Mouse (Mus musculus): Measurements from ENCODE around the gene Gaa.
"Not testable (repeated sequence)": the region's sequence is repeated elsewhere in the genome, so short reads cannot be mapped to it uniquely, and the experiment has no call there.

Gaa gene

DNA sequence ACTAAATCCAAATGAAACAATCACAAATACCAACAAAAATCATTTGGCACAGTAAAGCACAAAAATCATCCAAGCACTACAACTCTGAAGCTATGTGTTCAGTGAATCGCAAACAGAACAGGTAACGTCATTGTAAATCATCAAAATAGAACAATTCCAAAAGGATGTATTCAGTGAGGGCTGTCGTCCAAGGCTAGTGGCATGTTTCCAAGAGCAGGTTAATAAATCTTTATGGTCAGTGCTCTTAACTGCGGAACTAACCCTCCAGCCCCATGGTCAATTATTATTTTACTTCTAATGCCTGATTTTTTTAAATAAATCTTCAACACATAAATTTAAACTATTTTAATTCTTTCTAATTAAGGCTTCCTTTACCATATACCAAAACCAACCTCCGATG, 11.1 kb upstream of the Gaa start:
- DNase-seq: not testable (repeated sequence)

DNA sequence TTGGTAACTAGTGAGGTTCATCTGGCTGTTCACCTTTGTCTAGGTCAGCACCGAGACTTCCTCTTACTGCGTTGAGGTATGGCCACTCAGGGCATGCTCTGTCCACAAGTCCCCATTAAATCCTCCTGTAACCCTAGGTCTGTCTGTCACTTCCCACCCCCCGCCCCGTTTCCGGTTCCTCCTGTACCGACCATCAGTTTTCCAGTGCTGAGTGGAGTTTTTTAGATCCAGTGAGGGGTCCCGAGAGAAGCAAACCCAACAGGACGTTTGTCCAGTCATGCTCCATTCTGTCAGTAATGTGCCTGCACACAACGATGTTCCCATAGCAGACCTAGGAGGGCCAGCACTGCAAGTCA, 9.5 kb upstream of the Gaa start:
- DNase-seq: no peak

DNA sequence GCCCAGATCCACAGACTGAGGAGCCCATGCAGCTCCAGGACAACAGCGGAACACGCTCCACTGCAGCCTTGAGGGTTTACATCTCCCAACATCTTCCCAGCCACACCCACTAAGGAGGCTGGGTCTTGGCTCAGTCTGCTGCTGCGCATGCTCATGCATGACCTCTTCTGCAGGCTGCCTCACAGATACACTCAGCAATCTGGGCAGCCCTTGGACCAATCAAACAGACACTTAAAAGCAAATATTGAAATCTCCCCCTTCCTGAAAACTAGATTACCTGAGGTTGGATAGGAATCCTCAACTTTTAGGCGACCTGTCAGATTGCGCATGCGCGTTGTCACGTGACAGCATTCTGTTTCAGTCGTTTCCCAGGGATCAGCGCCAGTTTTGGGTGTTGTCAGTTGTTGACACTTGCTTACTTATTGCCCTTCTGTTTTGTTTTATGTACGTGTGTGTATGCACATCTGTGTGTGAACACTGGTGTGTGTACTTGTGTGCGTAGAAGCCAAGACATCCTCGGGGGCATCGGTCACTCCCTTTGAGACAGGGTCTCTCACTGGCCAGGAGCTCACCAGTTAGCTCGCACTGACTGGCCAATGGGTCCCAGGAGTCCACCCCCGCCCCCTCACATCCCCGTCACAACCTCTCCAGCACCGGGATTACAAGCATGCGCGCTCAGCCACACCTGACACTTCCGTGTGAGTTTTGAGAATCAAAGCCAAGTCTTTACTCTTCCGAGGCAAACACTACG, 8.9 kb upstream of the Gaa start:
- DNase-seq: peak; percentile 72 to 75

DNA sequence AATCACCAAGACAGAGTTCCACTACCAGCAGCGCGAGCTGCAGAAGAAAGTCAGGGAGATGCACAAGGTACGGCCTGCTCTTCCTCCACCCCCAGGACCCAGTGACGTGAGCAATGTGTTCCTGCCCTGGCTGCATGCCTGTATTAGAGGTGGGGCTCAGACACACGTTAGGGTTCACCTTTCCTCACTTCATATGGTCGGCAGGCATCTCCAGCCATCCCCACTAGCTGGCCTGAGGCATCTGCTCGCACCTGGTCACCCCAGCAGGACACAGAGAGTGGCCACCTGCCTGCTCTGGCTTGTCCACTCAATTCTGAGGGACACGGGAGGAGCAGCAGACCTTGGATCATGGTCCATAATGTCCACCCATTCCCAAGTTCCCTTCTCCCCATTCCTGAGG, 7.7 kb upstream of the Gaa start:
- DNase-seq: no peak

DNA sequence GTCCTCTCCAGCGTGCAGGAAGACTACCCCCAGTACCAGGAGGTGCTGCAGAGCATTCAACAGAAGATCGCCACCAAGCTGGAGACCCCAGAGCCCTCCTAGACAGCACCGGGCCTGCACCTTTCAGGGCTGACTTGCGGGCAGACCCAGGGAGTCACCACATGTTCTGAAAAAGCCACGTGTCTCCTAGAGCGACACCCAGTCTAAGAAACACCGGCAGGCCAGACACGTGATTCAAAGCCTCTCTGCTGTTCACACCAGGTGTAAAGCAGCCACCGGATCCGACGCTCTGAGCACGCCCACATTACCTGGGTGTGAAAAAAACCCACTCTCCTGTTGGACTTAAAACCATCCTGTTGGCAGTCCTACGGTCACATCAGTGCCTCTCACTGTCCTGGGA, 3.3 kb upstream of the Gaa start:
- no peak for DNase-seq

DNA sequence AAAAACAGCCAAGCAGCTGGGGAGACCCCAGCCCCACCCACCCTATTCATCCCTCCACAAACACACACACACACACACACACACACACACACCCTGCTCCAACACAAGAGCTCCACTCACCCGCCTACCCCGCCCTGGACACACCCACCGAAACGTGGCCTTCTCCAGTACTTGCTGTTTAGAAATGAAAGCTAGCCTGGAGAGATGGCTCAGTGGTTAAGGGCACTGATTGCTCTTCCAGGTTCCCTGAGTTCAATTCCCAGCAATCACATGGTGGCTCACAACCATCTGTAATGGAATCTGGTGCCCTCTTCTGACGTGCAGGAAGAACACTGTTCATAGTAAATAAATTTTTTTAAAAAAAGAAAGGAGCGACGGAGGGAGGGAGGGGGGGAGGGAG, 1.9 kb upstream of the Gaa start:
- DNase-seq: no peak

DNA sequence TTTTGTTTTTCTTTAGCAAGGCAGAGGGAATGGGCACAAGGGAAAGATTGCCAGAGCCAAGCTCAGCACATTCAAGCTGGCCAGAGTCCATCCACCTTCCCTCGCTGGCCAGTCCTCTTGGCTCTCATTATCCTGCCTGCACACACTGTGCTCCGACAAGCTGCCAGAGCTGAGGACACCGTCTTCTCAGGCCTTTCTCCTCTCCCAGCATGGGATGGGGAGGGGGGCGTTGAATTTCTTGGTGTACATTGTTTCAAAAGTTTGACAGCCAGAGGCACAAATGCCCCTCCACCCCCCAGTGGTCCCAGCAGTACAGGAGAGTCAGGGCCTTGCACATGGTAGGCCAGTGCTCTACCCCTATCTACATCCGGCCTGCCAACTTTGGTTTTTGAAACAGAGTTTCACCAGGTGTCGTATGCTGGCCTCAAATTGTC, 429 bp upstream of the Gaa start:
- peak; percentile 25 to 69 for DNase-seq

DNA sequence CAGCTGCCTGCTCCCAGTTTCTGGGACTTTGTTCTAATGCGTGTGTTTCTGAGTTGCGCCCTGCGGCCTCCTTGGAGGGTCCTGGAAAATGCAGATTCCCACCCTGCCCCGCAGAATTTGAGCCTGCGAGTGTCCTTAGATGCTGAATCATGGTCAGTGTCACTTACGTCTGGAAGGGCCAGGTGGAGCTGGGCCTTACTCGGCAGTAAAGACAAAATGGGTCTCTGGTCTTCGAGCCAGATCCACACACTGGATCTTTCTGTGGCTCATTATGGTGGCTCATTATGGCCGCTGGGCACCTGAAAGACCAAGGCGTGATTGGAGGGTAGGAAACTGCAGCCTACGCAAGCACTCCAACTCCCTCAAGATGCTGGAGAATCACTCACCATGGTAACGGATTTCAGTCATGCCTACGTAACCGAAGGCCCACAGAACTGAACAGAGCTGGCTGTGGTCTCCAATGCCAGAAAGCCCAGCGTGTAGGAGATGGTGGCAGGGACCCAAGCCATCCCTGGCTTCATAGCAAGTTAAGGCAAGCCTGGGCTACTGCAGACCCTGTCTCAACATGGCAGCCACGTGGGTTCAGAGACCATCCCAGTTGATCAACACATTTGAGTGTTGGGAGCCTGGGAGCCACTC, 989 bp downstream of the Gaa start:
- DNase-seq: peak in 1 of 2 experiments; percentile 31

DNA sequence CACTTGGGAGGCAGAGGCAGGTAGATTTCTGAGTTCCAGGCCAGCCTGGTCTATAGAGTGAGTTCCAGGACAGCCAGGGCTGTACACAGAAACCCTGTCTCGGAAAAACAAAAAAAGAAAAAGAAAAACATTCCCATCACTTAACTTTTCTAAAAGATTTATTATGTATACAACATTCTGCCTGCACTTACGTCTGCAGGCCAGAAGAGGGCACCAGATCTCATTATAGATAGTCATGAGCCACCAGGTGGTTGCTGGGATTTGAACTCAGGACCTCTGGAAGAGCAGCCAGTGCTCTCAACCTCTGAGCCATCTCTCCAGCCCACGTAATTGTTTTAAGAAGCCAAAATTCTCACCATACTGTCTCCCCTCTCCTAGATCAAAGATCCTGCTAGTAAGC, 4.8 kb downstream of the Gaa start:
- not testable (repeated sequence) for DNase-seq

DNA sequence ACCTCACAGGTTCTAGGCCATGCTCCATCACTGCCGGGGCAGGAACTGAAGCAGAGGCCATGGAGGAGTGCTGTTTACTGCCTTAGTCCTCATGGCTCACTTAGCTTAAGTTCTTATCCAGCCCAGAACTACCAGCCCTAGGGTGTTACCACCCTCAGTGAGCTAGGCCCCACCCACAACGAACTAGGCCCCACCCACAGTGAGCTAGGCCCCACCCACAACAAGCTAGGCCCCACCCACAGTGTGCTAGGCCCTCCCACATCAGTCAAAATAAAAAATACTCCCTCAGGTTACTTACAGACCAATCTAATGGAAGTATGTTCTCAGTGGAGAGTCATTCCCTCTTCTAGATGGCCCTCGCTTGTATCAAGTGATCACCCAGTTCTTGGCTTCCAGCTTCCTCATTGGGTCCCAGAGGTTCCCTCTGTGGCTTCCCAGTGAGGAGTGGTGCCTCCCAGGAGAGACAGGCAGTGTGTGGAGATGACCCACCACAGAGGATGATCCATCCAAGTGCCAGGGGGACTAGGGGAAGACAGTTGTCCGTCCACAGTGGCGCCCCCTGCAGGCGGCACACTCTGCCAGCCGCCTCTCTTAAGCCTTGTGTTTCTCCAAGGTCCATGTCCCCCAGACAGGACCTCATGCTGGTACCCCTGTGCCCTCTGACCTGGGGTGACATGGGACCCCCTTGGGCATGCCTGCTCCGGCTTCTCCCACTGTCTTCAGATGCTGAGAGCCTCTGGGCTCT, 5.7 kb downstream of the Gaa start:
- DNase-seq: no peak

DNA sequence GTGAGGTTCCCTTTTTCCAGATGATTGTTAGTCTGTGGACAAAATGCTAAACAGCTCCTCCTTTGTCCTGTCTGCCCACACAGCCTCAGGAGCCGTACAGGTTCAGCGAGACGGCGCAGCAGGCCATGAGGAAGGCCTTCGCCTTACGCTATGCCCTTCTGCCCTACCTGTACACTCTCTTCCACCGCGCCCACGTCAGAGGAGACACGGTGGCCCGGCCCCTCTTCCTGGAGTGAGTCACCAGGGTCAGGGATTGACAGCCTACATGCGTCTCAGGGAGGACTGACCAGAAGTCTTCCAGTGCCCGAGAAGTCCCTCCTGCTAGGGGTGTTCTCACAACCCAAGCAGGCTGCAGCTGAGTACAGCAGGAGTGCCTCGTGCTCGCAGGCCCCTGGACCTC, 13.3 kb downstream of the Gaa start:
- no peak for DNase-seq

DNA sequence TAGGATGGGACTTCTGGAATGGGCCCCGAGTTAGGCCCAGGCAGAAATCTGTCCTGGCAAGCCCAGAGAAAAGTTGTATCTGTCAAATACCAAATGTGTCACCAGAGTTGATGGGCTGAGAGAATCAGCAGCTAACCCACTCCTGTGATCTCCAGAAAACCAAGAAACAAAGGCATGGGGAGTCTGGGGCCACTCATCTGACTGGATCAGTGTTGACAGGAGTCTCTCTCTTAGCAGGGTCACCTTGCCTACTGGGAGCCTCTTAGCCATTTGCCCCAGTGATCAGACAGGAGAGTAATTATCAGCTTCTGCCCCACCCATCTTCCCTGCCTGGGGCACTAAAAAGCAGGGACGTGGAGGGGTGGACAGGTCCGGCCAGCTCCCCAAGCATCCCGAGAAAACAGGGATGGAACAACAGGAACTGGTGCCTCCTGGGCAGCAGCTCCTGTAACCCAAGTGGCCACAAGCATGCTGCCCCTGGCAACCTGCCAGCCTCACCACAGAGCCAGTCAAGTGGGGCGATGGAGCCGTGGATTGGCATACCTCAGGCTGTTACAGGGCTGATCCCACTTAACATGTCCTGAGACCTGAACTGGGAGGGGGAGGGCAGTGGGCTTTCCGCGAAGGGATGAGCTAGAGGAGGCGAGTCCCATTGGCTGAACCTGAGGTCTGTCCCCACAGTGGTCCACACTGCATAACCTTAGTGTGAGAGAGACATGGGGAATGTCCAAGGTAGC, 18.3 kb downstream of the Gaa start:
- DNase-seq: peak; percentile 56 to 77

DNA sequence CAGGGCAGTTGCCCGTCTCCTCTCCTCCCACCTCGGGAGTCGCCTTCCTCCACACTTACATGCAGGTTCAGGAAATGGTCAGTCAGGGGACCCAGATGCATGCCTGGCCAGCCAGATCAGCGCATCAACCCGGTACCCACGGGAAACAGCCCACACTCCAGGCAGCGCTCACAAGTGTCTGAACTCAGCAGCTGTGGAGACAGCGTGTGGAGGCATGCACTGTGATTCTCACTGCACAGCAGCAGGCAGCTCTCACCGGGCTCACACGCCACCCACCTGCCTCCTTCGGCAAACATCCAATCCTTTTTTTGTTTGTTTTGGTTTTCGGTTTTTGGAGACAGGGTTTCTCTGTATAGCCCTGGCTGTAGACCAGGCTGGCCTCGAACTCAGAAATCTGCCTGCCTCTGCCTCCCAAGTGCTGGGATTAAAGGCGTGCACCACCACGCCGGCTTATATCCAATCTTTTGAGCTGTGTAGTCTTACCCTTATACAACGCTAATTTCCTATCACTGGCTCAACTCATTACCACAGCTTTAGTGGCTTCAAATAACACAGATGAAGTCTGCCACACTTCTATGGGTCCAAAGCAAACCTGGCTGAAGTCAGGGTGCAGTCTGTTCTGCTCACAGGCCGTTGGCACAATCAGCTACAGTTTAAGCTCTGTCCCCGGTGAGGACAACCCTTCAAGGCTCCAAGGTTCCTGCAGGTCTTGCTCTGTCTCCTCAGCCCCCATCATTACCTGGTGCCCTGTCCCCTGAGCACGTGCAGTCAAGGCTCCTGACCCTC, 19.7 kb downstream of the Gaa start:
- DNase-seq: no peak

DNA sequence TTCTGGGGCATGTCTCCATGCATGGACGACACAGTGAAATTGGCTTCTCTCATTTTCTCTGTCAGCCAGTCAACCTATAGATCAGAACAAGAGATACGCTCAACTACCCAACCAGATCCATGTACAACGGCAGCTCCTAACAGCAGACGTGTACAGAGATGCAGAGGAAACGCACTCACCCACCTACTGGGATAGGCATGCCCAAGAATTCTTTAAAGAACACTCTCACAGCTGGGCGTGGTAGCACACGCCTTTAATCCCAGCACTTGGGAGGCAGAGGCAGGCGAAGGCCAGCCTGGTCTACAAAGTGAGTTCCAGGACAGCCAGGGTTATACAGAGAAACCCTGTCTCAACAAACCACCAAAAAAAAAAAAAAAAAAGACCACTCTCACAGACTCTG, 25.2 kb downstream of the Gaa start:
- not testable (repeated sequence) for DNase-seq

DNA sequence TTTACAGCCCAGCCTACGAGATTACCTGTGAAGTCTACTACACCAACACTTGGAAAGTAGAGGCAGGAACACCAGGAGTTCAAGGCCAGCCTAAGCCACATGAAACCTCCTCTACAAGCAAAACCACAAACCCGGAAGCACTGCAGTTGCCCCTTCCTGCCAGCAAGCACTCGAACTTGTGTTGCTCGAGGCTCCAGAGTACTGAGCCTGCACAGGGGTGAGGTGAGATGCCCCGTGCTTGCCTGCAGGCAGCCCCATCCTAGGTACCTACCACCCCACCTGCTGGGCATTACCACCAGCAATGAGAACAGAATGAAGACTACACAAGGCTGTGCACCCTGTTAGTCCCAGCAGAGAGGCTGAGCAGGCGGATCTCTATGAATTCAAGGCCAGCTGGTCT, 30.3 kb downstream of the Gaa start:
- DNase-seq: no peak

DNA sequence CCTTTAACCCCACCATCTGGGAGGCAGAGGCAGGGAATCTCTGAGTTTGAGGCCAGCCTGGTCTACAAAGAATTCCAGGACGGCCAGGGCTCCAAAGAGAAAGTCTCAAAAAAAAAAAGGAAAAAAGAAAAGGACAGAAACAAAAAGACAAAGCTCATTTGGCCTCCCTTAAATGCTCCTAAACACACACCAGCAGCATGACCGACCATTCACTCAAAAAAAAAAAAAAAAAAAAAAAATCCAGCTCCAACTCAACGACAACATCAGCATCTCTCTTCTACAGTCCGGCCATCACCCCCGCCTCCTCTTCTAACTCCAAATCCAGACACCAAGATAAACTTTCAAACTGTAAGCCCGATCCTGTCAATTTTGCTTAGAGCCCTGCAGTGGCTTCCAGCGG, 31.2 kb downstream of the Gaa start:
- DNase-seq: no peak

DNA sequence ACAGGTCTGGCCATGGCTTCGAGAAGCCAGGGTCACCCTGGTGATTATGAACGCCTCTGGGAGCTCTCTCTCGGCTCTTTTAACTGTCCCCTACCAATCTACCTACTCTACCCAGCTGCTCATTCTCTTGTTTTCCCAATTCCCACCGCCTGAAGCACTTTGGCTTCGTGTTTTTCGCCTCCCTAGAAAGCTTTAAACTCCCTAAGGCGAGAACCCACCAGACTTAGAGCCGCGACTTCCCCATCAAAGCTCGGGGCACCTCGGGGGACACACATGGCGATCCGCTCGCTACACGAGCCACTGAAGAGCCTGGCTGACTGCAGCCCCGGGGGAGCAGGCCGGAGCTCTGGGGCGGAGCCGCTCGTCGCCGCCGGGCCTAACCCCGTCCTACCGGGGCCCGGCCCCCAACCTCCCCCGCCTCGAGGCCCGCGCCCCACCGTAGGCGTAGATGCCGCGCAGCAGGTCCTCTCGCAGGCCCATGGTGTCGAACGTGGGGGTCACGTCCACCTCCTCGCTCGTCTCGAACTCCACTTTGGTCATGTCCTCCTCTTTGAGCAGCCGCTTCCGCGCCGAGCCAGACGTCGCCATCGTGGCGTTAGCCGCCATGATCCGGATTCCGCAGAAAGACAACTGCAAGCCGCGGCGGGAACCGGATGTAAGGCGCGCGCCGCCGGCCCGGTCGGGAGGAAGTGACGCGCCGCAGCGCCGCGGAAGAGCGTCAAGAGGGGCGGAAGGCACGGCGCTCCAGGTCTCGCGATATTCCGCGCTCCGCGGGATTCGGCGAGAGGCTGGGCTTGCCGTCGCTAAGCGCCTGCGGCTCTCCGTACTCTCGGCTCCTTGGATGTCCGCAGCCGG, 31.9 kb downstream of the Gaa start, which contains the start of gene Eif4a3:
TSS of gene Eif4a3 (minus strand) at position 699 of the 855 bp plus-strand sequence.
- DNase-seq: peak; percentile 98

DNA sequence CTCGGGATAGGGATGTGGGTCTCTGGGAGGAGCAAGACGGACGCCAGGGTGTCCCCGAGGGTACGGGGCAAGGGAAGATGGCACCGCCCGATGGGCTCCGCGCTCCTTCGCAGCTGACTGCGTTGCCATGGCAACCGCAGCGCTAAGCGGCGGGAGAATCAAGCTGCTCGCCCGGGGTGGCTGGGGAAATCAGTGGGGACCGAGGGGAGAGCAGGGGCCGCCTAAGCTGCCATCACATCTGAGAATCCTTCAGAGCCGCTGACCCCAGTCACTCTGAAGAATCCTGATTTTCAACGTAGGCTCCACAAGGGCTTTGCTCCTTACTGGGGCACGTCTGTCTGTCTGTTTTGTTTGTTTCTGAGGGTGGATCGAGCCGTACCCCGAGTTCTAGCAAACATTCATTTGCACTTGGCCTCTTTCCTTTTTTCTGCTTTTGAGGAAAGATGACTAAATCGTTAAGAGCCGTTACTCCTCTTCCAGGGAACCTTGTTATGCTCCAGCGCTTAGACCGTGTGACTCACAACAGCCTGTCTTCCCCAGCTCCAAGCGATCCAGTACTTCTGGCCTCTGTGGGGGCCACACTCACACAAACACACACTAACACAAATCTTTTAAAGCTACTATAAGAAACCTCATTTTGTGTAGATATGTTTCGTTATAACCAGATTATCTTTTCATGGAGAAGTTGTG, 32.7 kb downstream of the Gaa start:
- DNase-seq: no peak

DNA sequence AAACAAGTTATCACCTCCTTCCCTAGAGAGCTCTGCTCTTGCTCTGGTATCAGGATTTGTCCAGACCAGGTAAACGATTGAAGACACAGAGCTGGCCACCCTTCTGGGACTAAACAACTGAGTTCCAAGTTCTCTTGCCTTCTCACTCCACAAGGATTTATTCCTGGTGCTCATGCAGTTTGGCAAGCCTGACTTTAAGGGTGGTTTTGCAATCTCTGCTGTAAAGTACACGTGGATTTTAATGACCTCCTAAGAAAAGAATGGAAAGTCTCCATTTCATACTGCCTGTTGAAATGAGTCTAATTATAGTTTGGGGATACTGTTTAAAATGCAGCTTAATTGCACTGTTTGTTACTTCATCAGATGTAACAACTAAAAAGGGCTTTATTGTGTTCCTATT, 33.3 kb downstream of the Gaa start:
- DNase-seq: no peak

DNA sequence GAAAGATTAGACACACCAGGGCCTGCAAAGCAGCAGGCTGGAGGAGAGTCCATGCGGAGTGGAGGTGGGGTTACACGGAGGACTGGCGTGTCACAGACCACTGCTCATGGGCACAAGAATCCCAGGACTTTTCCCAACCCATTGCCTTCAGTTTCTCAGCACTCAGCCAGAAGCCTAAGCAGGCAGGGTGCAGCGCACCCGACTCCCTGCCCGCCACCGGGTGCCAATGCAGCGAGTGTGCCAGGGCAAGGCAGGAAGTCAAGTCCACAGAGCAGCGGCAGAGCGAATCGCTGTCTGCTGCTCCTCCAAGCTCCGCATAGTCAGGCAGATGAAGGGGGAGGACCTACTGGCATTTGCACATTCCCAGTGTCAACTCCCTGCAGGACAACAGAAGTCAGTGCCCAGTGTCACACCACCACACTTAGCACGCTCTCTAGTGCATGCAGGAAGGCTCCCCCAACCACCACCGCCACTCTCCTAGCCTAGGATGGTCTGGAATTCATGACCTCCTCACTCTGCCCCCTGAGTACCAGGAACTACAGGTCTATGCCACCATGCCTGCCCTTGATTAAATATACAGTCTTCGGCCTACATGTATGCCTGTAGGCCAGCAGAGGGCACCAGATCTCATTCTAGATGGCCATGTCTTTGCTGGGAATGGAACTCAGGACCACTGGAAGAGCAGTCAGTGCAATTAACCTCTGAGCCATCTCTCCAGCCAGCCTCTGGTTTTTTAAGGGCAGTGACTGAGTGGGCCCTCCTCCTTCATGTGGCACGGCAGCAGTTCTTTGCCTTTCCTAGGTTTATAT, 37.4 kb downstream of the Gaa start:
- DNase-seq: peak in 1 of 2 experiments; percentile 43

All from lung, postnatal 4 days (tissue).